Mouse (Mus musculus): ENCODE measurements at regions not wholly inside any gene's neighbourhood (a gene's known extent, or its start where the extent isn't known, plus 50 kb on each side); places are given as distances from the start of the nearest gene placed in this dataset.

- intact Hi-C loops (cut with DNase I) = no loop called here
Observed at GRCm38 (mm10) chr17:45966736-45967135, 65.4 kb downstream of the Vegfa start.

DNA sequence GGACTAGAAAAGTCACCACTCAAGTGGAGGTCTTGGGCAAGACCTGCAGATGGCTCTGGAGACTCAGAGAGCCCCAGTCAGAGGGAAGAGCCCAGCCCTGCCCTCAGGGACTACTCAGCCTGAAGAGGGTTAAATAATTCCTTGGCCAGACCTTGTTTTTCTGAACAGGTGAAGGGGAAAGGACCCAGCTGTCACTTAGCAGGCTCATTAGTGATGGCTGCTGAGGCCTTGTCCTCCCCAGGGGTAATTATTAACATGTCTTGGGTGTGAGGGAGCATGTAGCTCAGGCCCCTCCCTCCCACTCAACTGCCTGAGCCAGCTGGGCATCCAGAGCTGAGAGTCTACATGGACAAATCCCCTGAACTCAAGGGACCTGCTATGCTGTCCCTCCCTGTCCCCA, 68.1 kb downstream of the Vegfa start:
- Histone ChIP-seq H3K4me3 (no peak overlapping the region), H3K36me3 (ENCODE audit: control insufficient read depth, insufficient read depth, low read length) (no peaks in the 10 kb centered on the region), H3K4me1 (ENCODE audit: control insufficient read depth, insufficient read depth, low read length) (no peaks in the 10 kb centered on the region), H3K9ac (ENCODE audit: low read depth, low read length) (no peak overlapping the region), H3K79me2 (replicated peaks; ENCODE audit: control insufficient read depth, insufficient read depth, low read length) (no peaks in the 10 kb centered on the region), H3K27me3 (ENCODE audit: control insufficient read depth, insufficient read depth, low read length) (no peaks in the 10 kb centered on the region), H3K27ac (no peak overlapping the region)
- TF ChIP-seq POLR2A (IDR thresholded peaks at IDR 0.05; ENCODE audit: insufficient read depth, low read depth, low read length) (no peak), EP300 (IDR thresholded peaks at IDR 0.05; ENCODE audit: insufficient read depth, low read depth, low read length) (no peak), CTCF (IDR thresholded peaks at IDR 0.05) (no peak)
- intact Hi-C loops (cut with DNase I) = no loop called here
- no peak for DNase-seq

More at GRCm38 (mm10) chr17:45966736-45967135, 65.4 kb downstream of the Vegfa start:
- whole genome bisulfite sequencing = 66% methylated on average over 4 of the region's 4 CpGs
- Histone ChIP-seq H3K4me1 (ENCODE audit: control insufficient read depth, insufficient read depth, low read length) (no peaks in the 10 kb centered on the region), H3K36me3 (ENCODE audit: control insufficient read depth, insufficient read depth, low read length) (no peaks in the 10 kb centered on the region), H3K27ac (no peak overlapping the region), H3K79me2 (replicated peaks; ENCODE audit: control insufficient read depth, insufficient read depth, low read length) (no peaks in the 10 kb centered on the region), H3K4me3 (no peak overlapping the region), H3K27me3 (ENCODE audit: control insufficient read depth, insufficient read depth, low read length) (no peaks in the 10 kb centered on the region), H3K9ac (ENCODE audit: low read depth, low read length) (no peak overlapping the region)
- no peak for TF ChIP-seq POLR2A (IDR thresholded peaks at IDR 0.05; ENCODE audit: insufficient read depth, low read depth, low read length)
- no peak for TF ChIP-seq EP300 (IDR thresholded peaks at IDR 0.05; ENCODE audit: insufficient read depth, low read depth, low read length)
- TF ChIP-seq CTCF (IDR thresholded peaks at IDR 0.05) = no peak
- DNase-seq = no peak

DNA sequence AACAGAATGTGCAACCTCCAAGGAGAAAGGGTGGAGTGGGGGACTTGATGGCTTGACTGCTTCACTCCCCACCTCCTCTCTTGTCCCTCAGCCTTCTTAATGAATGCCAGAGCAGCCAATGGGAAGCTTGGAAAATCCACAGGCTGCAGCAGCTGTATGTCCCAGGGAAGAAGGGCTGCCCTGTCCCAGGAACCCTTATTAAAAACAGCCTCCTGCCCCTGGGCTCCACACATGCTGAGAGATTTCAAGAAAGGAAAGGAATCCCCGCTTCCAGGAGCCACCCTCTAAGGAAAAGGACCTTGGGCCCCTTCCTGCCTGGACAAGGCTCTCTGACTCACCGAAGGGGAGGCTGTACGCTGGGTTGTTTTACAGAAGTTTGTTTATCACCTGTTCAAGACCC, 68.8 kb downstream of the Vegfa start:
- H3K27ac ChIP-seq = no peak overlapping the region
- DNase-seq = no peak
- no peaks in the 10 kb centered on the region for H3K36me3 ChIP-seq (ENCODE audit: control insufficient read depth, insufficient read depth, low read length)
- TF ChIP-seq EP300 (IDR thresholded peaks at IDR 0.05; ENCODE audit: insufficient read depth, low read depth, low read length) (no peak), CTCF (IDR thresholded peaks at IDR 0.05) (no peak), POLR2A (IDR thresholded peaks at IDR 0.05; ENCODE audit: insufficient read depth, low read depth, low read length) (no peak)
- 66% methylated on average over 3 of the region's 3 CpGs for WGBS
- intact Hi-C loops (cut with DNase I) = no loop called here
- H3K4me3 ChIP-seq = no peak overlapping the region
- H3K4me1 ChIP-seq (ENCODE audit: control insufficient read depth, insufficient read depth, low read length) = no peaks in the 10 kb centered on the region
- no peaks in the 10 kb centered on the region for H3K79me2 ChIP-seq (replicated peaks; ENCODE audit: control insufficient read depth, insufficient read depth, low read length)
- no peaks in the 10 kb centered on the region for H3K27me3 ChIP-seq (ENCODE audit: control insufficient read depth, insufficient read depth, low read length)
- H3K9ac ChIP-seq (ENCODE audit: low read depth, low read length) = no peak overlapping the region

DNA sequence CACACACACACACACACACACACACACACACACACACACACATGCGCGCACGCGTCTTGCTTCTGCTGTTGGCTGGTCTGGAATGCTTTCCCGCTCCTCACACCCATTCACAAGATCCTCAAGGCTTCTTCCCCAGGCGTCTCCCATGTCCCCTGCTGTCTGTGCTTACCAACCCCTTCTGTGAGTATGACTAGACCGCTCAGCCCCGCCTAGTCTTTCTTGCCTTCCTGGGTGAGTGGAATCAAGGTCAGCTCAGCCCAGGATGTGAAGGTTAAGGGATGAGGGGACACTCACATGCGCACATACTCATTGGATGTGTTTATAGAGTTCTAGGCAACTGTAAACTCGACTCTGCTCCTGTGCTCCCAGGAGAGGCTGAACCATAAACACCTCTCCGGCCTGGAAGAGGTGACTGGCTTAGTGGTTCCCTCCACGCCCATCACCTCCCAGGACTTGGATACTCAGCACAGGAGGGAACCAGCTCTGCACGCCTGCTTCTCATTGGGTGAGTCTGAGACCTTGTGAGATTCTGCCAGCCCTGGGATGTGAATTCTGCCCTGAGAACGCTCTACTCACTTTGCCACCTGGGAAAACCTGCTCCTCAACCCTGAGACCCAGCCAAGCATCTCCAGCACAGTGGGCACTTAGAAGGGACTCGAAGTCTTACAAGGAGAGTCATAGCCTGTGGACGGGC, 70.4 kb downstream of the Vegfa start:
- DNase-seq = no peak
- Histone ChIP-seq H3K4me3 (no peak overlapping the region), H3K79me2 (replicated peaks; ENCODE audit: control insufficient read depth, insufficient read depth, low read length) (no peaks in the 10 kb centered on the region), H3K27ac (no peak overlapping the region), H3K36me3 (ENCODE audit: control insufficient read depth, insufficient read depth, low read length) (no peaks in the 10 kb centered on the region), H3K9ac (ENCODE audit: low read depth, low read length) (no peak overlapping the region), H3K4me1 (ENCODE audit: control insufficient read depth, insufficient read depth, low read length) (no peaks in the 10 kb centered on the region), H3K27me3 (ENCODE audit: control insufficient read depth, insufficient read depth, low read length) (no peaks in the 10 kb centered on the region)
- TF ChIP-seq CTCF (IDR thresholded peaks at IDR 0.05) (no peak), EP300 (IDR thresholded peaks at IDR 0.05; ENCODE audit: insufficient read depth, low read depth, low read length) (no peak), POLR2A (IDR thresholded peaks at IDR 0.05; ENCODE audit: insufficient read depth, low read depth, low read length) (no peak)
- intact Hi-C loops (cut with DNase I) = no loop called here
- WGBS = 89% methylated on average over 16 of the region's 16 CpGs

DNA sequence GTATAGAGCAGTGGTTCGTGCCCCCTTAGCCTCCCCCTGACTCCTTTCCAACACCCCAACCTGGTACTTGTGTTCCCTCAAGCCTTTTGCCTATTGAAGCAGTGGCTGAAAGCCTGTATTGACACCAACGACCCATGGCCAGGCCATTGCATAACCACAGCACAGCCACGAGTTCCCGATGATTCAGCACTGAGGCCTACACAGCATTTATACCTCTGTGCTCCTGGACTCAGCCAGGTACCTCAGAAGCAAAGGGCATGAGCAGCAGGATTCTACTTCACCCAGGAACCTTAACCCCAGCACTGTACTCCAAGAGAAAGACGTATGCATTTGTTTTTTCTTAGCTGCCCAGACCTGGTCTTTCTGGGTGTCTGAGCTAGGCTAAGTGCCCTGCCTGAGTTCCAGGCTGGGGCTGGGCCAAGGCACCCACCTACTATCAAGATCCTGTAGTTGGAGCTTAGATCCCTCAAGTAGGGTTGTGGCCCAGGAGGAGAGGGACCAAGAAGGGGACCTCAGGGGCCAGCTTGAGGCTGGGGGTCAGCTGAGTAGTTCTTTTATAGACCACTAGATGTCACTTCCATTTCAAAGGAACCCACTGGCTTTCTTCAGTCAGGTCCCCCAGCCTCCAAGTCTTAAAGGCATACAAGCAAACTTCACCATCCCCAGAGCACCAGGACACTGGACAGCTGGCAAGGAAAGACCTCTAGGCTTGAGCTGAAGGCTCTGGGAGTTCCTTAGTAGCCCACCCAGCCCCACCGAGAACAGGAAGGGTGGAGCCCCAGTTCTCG, 73.9 kb downstream of the Vegfa start:
- TF ChIP-seq EP300 (IDR thresholded peaks at IDR 0.05; ENCODE audit: insufficient read depth, low read depth, low read length) (no peak), CTCF (IDR thresholded peaks at IDR 0.05) (peak; percentile 63)
- Histone ChIP-seq H3K9ac (ENCODE audit: low read depth, low read length) (no peak overlapping the region), H3K36me3 (ENCODE audit: control insufficient read depth, insufficient read depth, low read length) (no peaks in the 10 kb centered on the region), H3K79me2 (replicated peaks; ENCODE audit: control insufficient read depth, insufficient read depth, low read length) (no peaks in the 10 kb centered on the region), H3K27me3 (ENCODE audit: control insufficient read depth, insufficient read depth, low read length) (no peaks in the 10 kb centered on the region), H3K4me3 (no peak overlapping the region), H3K27ac (no peak overlapping the region), H3K4me1 (ENCODE audit: control insufficient read depth, insufficient read depth, low read length) (no peaks in the 10 kb centered on the region)
- intact Hi-C loops (cut with DNase I) = loop anchor here (5.0 kb wide), 2 partner anchors 74 to 174 kb away; partner anchors contain the start of gene Vegfa
- WGBS = 68% methylated on average over 7 of the region's 7 CpGs
- no peak for DNase-seq

DNA sequence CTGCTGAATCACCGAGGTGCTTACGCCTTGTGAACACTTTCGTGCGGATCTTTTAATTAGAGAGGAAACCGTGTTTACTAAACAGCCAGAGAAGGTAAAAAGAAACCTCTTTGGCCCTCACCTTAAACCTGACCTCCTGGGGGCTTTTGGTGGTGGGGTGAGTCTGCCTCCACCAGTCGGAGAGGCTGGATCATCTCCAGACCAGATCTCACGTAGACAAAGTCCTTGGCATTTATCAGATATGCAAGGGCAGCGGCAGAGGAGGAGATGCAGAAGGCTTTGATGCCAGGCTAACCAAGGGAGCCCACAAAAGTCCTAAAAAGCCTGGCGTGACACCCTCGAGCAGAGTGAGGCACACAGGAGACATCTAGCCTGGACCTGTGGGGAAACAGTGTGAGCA, 76.7 kb downstream of the Vegfa start:
- WGBS = 67% methylated on average over 10 of the region's 10 CpGs
- Histone ChIP-seq H3K27ac (no peak overlapping the region), H3K9ac (ENCODE audit: low read depth, low read length) (no peak overlapping the region), H3K4me3 (no peak overlapping the region), H3K36me3 (ENCODE audit: control insufficient read depth, insufficient read depth, low read length) (no peaks in the 10 kb centered on the region), H3K79me2 (replicated peaks; ENCODE audit: control insufficient read depth, insufficient read depth, low read length) (no peaks in the 10 kb centered on the region), H3K27me3 (ENCODE audit: control insufficient read depth, insufficient read depth, low read length) (no peaks in the 10 kb centered on the region), H3K4me1 (ENCODE audit: control insufficient read depth, insufficient read depth, low read length) (no peaks in the 10 kb centered on the region)
- intact Hi-C loops (cut with DNase I) = loop anchor here (5.0 kb wide), 2 partner anchors 77 to 177 kb away; partner anchors contain the start of gene Vegfa
- DNase-seq = no peak
- TF ChIP-seq CTCF (IDR thresholded peaks at IDR 0.05) (no peak), POLR2A (IDR thresholded peaks at IDR 0.05; ENCODE audit: insufficient read depth, low read depth, low read length) (no peak), EP300 (IDR thresholded peaks at IDR 0.05; ENCODE audit: insufficient read depth, low read depth, low read length) (no peak)
